Mouse (Mus musculus): Measurements from ENCODE around the gene Paip2b. TPM values are rescaled to one million over a fixed set of nuclear protein-coding genes. Genes with fewer than 3 reads are reported as not detected.

Paip2b gene
- total RNA-seq, 2 experiments from 2014 or later, result 0.19 to 2.7 TPM

Other genes with a start within 250 kb of the Paip2b start
- not detected in 2 replicates for gene Clec4f, start 175.6 kb downstream of the Paip2b start, total RNA-seq (2015; ENCODE audit: low replicate concordance)
- gene Clec4f, start 175.6 kb downstream of the Paip2b start, total RNA-seq (2017; ENCODE audit: low replicate concordance), result not detected in 2 replicates
- not detected in 2 replicates for gene Cd207, start 153.9 kb downstream of the Paip2b start, total RNA-seq (2015; ENCODE audit: low replicate concordance)
- not detected in 2 replicates for gene Cd207, start 153.9 kb downstream of the Paip2b start, total RNA-seq (2017; ENCODE audit: low replicate concordance)
- not detected in 2 replicates for gene Vax2, start 120.5 kb downstream of the Paip2b start, total RNA-seq (2015; ENCODE audit: low replicate concordance)
- not detected in 2 replicates for gene Vax2, start 120.5 kb downstream of the Paip2b start, total RNA-seq (2017; ENCODE audit: low replicate concordance)
- not detected in 2 replicates for gene Atp6v1b1, start 88.8 kb downstream of the Paip2b start, total RNA-seq (2015; ENCODE audit: low replicate concordance)
- not detected in 2 replicates for gene Atp6v1b1, start 88.8 kb downstream of the Paip2b start, total RNA-seq (2017; ENCODE audit: low replicate concordance)
- gene Ankrd53, start 69.1 kb downstream of the Paip2b start, total RNA-seq (2015; ENCODE audit: low replicate concordance), result not detected in 2 replicates
- not detected in 2 replicates for gene Ankrd53, start 69.1 kb downstream of the Paip2b start, total RNA-seq (2017; ENCODE audit: low replicate concordance)
- gene Tex261, start 55.9 kb downstream of the Paip2b start, total RNA-seq (2015; ENCODE audit: low replicate concordance), result 14.2 and 28.2 TPM in 2 replicates
- gene Tex261, start 55.9 kb downstream of the Paip2b start, total RNA-seq (2017; ENCODE audit: low replicate concordance), result 8.1 and 8.6 TPM in 2 replicates
- gene Nagk, start 36.8 kb downstream of the Paip2b start, total RNA-seq (2015; ENCODE audit: low replicate concordance), result 1.9 and 7.9 TPM in 2 replicates
- 3.5 and 3.9 TPM in 2 replicates for gene Nagk, start 36.8 kb downstream of the Paip2b start, total RNA-seq (2017; ENCODE audit: low replicate concordance)
- 34.9 and 82.2 TPM in 2 replicates for gene Zfp638, start 35.4 kb upstream of the Paip2b start, total RNA-seq (2015; ENCODE audit: low replicate concordance)
- gene Zfp638, start 35.4 kb upstream of the Paip2b start, total RNA-seq (2017; ENCODE audit: low replicate concordance), result 82.6 and 96.5 TPM in 2 replicates
- gene Dysf, start 176.8 kb upstream of the Paip2b start, total RNA-seq (2015; ENCODE audit: low replicate concordance), result not detected in 2 replicates
- under 0.01 and 0.28 TPM in 2 replicates for gene Dysf, start 176.8 kb upstream of the Paip2b start, total RNA-seq (2017; ENCODE audit: low replicate concordance)

Measured in erythroblast, adult 5-6 weeks (primary cell).